Mouse (Mus musculus): ENCODE data around the gene 4930404H24Rik. TPM values are rescaled to one million over a fixed set of nuclear protein-coding genes. Genes with fewer than 3 reads are reported as not detected.

The 4930404H24Rik gene
- total RNA-seq, 2 experiments from 2014 or later, result not detected

DNA sequence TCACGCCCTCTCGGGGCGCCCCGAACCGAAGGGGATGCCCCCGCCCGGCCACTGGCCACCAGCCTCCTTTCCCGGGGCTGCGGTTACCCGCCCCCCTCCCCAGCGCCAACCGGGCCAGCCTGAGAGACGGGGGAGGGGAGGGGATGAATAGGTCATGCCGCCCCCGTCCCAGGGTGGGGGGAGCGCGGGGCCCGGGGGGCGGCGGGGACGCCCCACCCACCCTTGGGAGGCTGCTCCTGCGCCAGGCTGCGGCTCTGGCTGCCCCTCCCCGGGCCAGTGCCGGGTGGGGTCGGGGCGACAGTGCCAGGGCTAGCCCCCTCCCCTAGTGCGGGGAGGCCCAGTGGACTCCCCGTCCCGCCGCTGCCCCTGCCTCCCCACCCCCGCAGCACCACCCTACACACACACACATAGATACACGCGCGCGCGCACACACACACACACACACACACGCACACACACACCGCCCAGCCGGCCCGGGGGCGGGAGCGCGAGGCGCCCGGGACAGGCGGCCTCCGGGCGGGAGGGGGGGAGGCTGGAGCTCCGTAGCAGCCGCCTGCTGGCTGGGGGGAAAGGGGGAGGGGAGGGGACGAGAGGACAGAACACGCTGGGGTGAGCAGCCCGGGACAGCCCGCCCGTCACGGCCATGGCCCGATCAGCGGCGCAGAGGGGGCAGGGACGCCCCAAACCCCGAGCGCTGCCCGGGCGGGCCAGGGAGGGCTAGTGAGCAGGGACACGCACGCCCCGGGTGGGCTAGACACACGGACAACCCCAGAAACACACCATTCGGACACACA lies 36.2 kb downstream of the 4930404H24Rik start:
- DNase-seq, result peak; percentile 65
- intact Hi-C loops (cut with DNase I), result no loop called here

- intact Hi-C loops (cut with DNase I), result no loop called here
- DNase-seq, result peak; percentile 64
These were observed 36.8 kb downstream of the 4930404H24Rik start for GRCm38 (mm10) chr2:153529365-153529781.

DNA sequence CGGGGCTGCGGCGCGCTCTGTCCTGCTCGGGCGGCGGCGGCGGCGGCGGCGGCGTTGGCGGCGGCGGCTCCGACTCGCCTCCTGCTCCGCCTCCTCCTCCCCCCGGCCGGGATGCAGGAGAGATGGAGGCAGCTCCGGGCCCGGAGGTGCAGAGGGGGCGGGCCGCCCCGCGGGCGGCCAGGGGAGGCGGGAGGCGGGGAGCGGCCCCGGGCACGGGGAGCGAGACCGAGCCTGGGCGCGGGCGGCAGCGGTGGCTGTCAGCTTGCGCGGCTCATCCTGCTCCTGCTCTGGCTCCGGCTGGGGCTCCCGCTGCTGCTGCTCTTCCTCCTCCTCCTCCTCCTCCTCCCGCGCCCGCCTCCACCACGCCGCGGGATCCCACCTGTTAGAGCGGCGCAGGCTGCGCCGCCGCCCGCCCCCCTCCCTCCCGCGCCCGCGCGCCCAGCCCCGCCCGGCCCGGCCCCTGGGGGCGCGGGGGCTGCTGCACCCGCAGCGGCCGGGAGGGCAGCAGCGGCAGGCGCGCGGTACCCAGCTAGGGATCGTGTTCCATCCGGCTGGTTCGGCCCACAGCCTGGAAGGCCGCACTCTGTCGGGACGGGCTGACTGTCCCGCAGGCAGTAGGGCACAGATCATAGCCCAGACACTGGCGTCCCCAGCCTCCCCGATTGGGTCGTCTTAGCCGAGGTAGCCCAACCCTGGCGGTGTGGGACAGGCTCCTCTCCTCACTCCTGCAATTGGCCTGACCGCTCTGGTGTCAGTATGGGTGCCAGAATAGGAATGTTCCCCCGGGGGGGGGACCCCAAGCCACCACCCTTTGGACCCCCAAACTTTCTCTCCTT lies 37.6 kb downstream of the 4930404H24Rik start, which contains the start of gene Nol4l:
TSS of gene Nol4l (minus strand) at position 41 of the 836 bp plus-strand sequence.
- intact Hi-C loops (cut with DNase I), result no loop called here
- DNase-seq, result peak; percentile 48

- intact Hi-C loops (cut with DNase I), result no loop called here
- peak; percentile 38 for DNase-seq
These were observed 38.4 kb downstream of the 4930404H24Rik start for GRCm38 (mm10) chr2:153530948-153531347.

DNA sequence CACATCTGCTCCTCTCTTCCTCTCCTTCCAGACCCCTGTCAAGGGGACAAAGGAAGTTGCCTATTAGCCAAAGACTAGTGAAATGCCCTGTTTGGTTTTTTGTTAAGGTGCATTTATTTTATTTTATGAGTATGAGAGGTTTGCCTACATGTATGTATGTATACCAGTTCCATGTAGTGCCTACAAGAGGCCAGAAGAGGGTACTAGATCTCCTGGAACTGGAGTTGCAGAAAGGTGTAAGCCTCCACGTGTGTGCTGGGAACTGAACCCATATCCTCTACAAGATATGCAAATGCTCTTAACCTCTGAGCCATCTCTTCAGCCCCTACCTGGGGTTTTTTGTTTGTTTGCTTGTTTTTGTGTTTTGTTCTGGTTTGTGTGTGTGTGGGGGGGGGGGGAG lies 41.4 kb downstream of the 4930404H24Rik start:
- intact Hi-C loops (cut with DNase I), result no loop called here

DNA sequence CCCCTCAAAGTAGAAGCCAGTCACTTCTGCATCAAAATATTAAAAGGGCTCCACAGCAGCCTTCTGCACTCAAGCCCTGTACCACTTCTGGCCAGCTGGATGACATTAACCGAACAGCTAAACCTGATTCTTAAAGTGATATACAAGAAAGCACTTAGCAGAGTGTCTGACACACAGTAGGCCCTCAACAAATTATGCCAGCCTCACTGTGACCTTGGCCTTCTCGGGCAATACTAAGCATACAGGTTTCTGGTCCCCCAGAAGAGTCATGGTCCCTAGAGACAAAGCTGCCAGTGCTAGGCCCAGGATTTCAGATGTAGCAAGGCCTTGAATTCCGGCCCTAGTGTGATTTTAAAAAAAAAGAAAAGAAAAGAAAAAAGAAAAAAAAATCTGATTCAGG lies 46.3 kb downstream of the 4930404H24Rik start:
- intact Hi-C loops (cut with DNase I), result no loop called here
- no peak for DNase-seq

More for the DNA sequence above, 41.4 kb downstream of the 4930404H24Rik start:
- no peak for DNase-seq

DNA sequence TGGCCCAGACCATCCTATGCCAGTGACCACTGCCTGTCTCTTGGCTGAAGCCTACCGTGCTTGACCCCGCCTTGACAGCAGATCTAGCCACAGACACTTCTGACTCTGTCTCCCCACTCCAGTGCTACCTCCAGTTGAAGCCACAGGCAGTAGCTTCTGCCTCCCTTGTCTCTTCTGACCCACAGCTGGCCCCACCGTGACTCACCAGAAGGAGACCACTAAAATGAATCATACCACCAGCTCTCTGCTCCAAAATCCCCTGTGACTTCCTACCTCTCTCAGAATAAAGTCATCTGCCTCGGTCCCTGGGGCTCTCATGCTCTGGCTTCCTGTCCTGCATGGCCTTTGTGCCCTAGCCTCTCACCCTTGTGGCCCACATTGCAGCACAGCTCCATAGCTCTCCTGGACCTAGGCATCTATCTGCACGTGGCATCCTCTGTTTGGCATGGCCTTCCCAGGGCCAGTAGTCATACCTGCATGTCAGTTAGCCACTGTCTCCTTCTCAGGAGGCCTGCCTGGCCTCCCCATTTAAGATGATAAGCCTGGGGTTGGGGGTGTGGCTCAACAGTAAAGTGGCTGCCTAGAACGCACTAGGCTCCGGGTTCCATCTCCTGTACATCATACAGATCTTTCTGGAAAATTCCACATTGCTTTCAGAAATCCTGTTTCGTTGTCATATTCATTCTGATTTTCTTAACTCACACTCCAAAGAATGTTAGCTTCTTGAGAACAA lies 50.5 kb downstream of the 4930404H24Rik start:
- intact Hi-C loops (cut with DNase I), result no loop called here
- DNase-seq, result no peak

Other genes with a start within 250 kb of the 4930404H24Rik start
- 100 to 1,000 TPM; 109 to 110 TPM for gene Kif3b, start 201.4 kb upstream of the 4930404H24Rik start, total RNA-seq (2021)
- gene Asxl1, start 147.0 kb upstream of the 4930404H24Rik start, total RNA-seq (2021), result 10 to 100 TPM; 53.4 to 53.9 TPM
- 100 to 1,000 TPM; 111 to 122 TPM for gene Nol4l, start 37.2 kb downstream of the 4930404H24Rik start, total RNA-seq (2021)
- gene Commd7, start 140.0 kb downstream of the 4930404H24Rik start, total RNA-seq (2021), result 10 to 100 TPM; 48.2 to 50.9 TPM
- 1 to 10 TPM; 2.8 to 4.0 TPM for gene Dnmt3b, start 156.7 kb downstream of the 4930404H24Rik start, total RNA-seq (2021)
- gene Dnmt3c, start 203.9 kb downstream of the 4930404H24Rik start, total RNA-seq (2021), result not detected
- gene Mapre1, start 248.5 kb downstream of the 4930404H24Rik start, total RNA-seq (2021), result 100 to 1,000 TPM; 242 to 243 TPM